Mouse (Mus musculus) CH12.LX (cell line): ENCODE data around the gene Mns1. TPM values are rescaled to one million over a fixed set of nuclear protein-coding genes. Genes with fewer than 3 reads are reported as not detected.

Source experiments
- DNase-seq: peaks from one replicate; pipeline ENCODE4 v3.0.0-alpha.2; 2013; ENCODE audit errors: extremely low read depth
- H3K27ac ChIP-seq: 2 replicates; pipeline ENCODE4 v1.5.1; 2012; ENCODE audit warnings: low read depth, mild to moderate bottlenecking, control low read depth, moderate library complexity; ENCODE audit not compliant: insufficient read depth
- H3K27me3 ChIP-seq: replicated peaks from 2 replicates; pipeline ENCODE3; 2012; ENCODE audit warnings: inconsistent platforms
- H3K36me3 ChIP-seq, 2 experiments: replicated peaks in 1 of 2; 2 replicates each; pipeline versions ENCODE3 to v1.6.1; 2012; ENCODE audit warnings: inconsistent platforms in 1 of 2, low read length in 1 of 2, mild to moderate bottlenecking in 1 of 2, mixed read lengths in 1 of 2, moderate library complexity in 1 of 2; ENCODE audit not compliant: control insufficient read depth in 1 of 2, insufficient read depth in 1 of 2
- H3K4me1 ChIP-seq, 2 experiments: 2 replicates each; pipeline ENCODE4 v1.6.1; 2012; ENCODE audit warnings: inconsistent platforms in 1 of 2, moderate library complexity in 1 of 2; ENCODE audit not compliant: insufficient read depth in 2 of 2, control insufficient read depth in 1 of 2
- H3K4me2 ChIP-seq: 2 replicates; pipeline ENCODE4 v1.6.1; 2012; ENCODE audit warnings: low read depth, mild to moderate bottlenecking, control low read depth; ENCODE audit not compliant: poor library complexity, insufficient read depth, severe bottlenecking
- H3K4me3 ChIP-seq, 3 experiments: fragments of 150-350 bp in 1 of 3; sonication (generic) in 1 of 3; replicated peaks in 1 of 3; 2 replicates each; pipeline versions ENCODE3 to v1.5.1; 2011 to 2012; ENCODE audit warnings: low read depth in 2 of 3, low read length in 2 of 3, mild to moderate bottlenecking in 2 of 3, moderate library complexity in 2 of 3, control low read depth in 1 of 3, improper control_type of control experiment in 1 of 3, inconsistent platforms in 1 of 3, mixed read lengths in 1 of 3; ENCODE audit not compliant: poor library complexity in 1 of 3
- H3K79me2 ChIP-seq: replicated peaks from 2 replicates; pipeline ENCODE4 v1.6.1; 2012; ENCODE audit warnings: mild to moderate bottlenecking, moderate library complexity; ENCODE audit not compliant: control insufficient read depth, poor library complexity, insufficient read depth, severe bottlenecking; ENCODE audit errors: extremely low read depth
- H3K9ac ChIP-seq: 2 replicates; pipeline ENCODE4 v1.6.1; 2012; ENCODE audit warnings: low read depth, mild to moderate bottlenecking, control low read depth, moderate library complexity; ENCODE audit not compliant: insufficient read depth
- H3K9me3 ChIP-seq: replicated peaks from 2 replicates; pipeline ENCODE3; 2012; ENCODE audit warnings: low read length, inconsistent platforms, mixed read lengths
- BHLHE40 ChIP-seq: IDR thresholded peaks from 2 replicates; pipeline ENCODE4 v1.6.1; 2011; ENCODE audit warnings: mild to moderate bottlenecking, low read depth, low read length, improper control_type of control experiment
- CHD1 ChIP-seq: IDR thresholded peaks from 2 replicates; pipeline ENCODE4 v1.6.1; 2012; ENCODE audit warnings: low read depth, low read length, improper control_type of control experiment, inconsistent platforms
- CHD2 ChIP-seq: IDR thresholded peaks from 2 replicates; pipeline ENCODE4 v1.6.1; 2011; ENCODE audit warnings: low read length, improper control_type of control experiment
- CTCF ChIP-seq, 2 experiments: IDR thresholded peaks in 1 of 2; conservative IDR thresholded peaks in 1 of 2; 2 replicates each; pipeline ENCODE4 v1.5.1; 2011 to 2012; ENCODE audit warnings: low read depth in 2 of 2, low read length in 2 of 2, improper control_type of control experiment in 1 of 2, inconsistent platforms in 1 of 2, mild to moderate bottlenecking in 1 of 2, moderate library complexity in 1 of 2
- E2F4 ChIP-seq: IDR thresholded peaks from 2 replicates; pipeline ENCODE4 v1.6.1; 2011; ENCODE audit warnings: low read depth, low read length, improper control_type of control experiment; ENCODE audit not compliant: insufficient replicate concordance
- ELF1 ChIP-seq: IDR thresholded peaks from 2 replicates; pipeline ENCODE4 v1.6.1; 2014; ENCODE audit warnings: low read depth, mild to moderate bottlenecking, inconsistent platforms, low read length, improper control_type of control experiment
- EP300 ChIP-seq: IDR thresholded peaks from 2 replicates; pipeline ENCODE4 v1.6.1; 2011; ENCODE audit warnings: low read length, improper control_type of control experiment
- ETS1 ChIP-seq: conservative IDR thresholded peaks from 2 replicates; pipeline ENCODE4 v1.6.1; 2012; ENCODE audit warnings: low read depth, mild to moderate bottlenecking, inconsistent platforms, low read length, improper control_type of control experiment, moderate library complexity
- HCFC1 ChIP-seq: IDR thresholded peaks from 2 replicates; pipeline ENCODE4 v1.6.1; 2012; ENCODE audit warnings: low read depth, mild to moderate bottlenecking, inconsistent platforms, low read length, improper control_type of control experiment
- IRF4 ChIP-seq: IDR thresholded peaks from 2 replicates; pipeline ENCODE4 v1.6.1; 2014; ENCODE audit warnings: low read depth, mild to moderate bottlenecking, inconsistent platforms, low read length, improper control_type of control experiment
- JUN ChIP-seq: IDR thresholded peaks from 2 replicates; pipeline ENCODE4 v1.6.1; 2011; ENCODE audit warnings: low read depth, mild to moderate bottlenecking, low read length, improper control_type of control experiment, moderate library complexity; ENCODE audit not compliant: insufficient read depth
- JUND ChIP-seq: conservative IDR thresholded peaks from 2 replicates; pipeline ENCODE4 v1.6.1; 2011; ENCODE audit warnings: low read depth, low read length, improper control_type of control experiment
- MAX ChIP-seq: IDR thresholded peaks from 2 replicates; pipeline ENCODE4 v1.6.1; 2011; ENCODE audit warnings: low read length, improper control_type of control experiment
- MAZ ChIP-seq: IDR thresholded peaks from 2 replicates; pipeline ENCODE4 v1.6.1; 2012; ENCODE audit warnings: low read depth, mild to moderate bottlenecking, inconsistent platforms, low read length, improper control_type of control experiment, moderate library complexity
- MEF2A ChIP-seq: IDR thresholded peaks from 2 replicates; pipeline ENCODE4 v1.6.1; 2014; ENCODE audit warnings: low read depth, mild to moderate bottlenecking, inconsistent platforms, low read length, improper control_type of control experiment, borderline replicate concordance
- MXI1 ChIP-seq: IDR thresholded peaks from 2 replicates; pipeline ENCODE4 v1.6.1; 2011; ENCODE audit warnings: mild to moderate bottlenecking, low read depth, low read length, improper control_type of control experiment
- MYC ChIP-seq: IDR thresholded peaks from 2 replicates; pipeline ENCODE4 v1.6.1; 2011; ENCODE audit warnings: low read depth, mild to moderate bottlenecking, improper control_type of control experiment, low read length
- NELFE ChIP-seq: IDR thresholded peaks from 2 replicates; pipeline ENCODE4 v1.6.1; 2011; ENCODE audit warnings: low read depth, low read length, improper control_type of control experiment
- NRF1 ChIP-seq: IDR thresholded peaks from 2 replicates; pipeline ENCODE4 v1.6.1; 2014; ENCODE audit warnings: low read depth, mild to moderate bottlenecking, inconsistent platforms, low read length, improper control_type of control experiment, moderate library complexity
- PAX5 ChIP-seq: IDR thresholded peaks from 2 replicates; pipeline ENCODE4 v1.6.1; 2012; ENCODE audit warnings: low read length, inconsistent platforms, mixed read lengths
- POLR2A ChIP-seq: IDR thresholded peaks from 2 replicates; pipeline ENCODE4 v1.6.1; 2011; ENCODE audit warnings: low read depth, mild to moderate bottlenecking, improper control_type of control experiment, low read length
- RAD21 ChIP-seq: IDR thresholded peaks from 2 replicates; pipeline ENCODE4 v1.6.1; 2011; ENCODE audit warnings: low read depth, mild to moderate bottlenecking, low read length, improper control_type of control experiment, moderate library complexity
- RCOR1 ChIP-seq: conservative IDR thresholded peaks from 2 replicates; pipeline ENCODE4 v1.6.1; 2012; ENCODE audit warnings: low read depth, mild to moderate bottlenecking, inconsistent platforms, low read length, improper control_type of control experiment
- SIN3A ChIP-seq: IDR thresholded peaks from 2 replicates; pipeline ENCODE4 v1.6.1; 2012; ENCODE audit warnings: low read length, improper control_type of control experiment, inconsistent platforms
- SMC3 ChIP-seq: IDR thresholded peaks from 2 replicates; pipeline ENCODE4 v1.6.1; 2011; ENCODE audit warnings: low read depth, low read length, improper control_type of control experiment
- TBP ChIP-seq: conservative IDR thresholded peaks from 2 replicates; pipeline ENCODE4 v1.6.1; 2011; ENCODE audit warnings: low read depth, low read length, improper control_type of control experiment
- TCF12 ChIP-seq: IDR thresholded peaks from 2 replicates; pipeline ENCODE4 v1.6.1; 2014; ENCODE audit warnings: low read depth, mild to moderate bottlenecking, inconsistent platforms, low read length, improper control_type of control experiment
- UBTF ChIP-seq: IDR thresholded peaks from 2 replicates; pipeline ENCODE4 v1.6.1; 2012; ENCODE audit warnings: low read depth, mild to moderate bottlenecking, inconsistent platforms, low read length, improper control_type of control experiment, moderate library complexity
- USF2 ChIP-seq: conservative IDR thresholded peaks from 2 replicates; pipeline ENCODE4 v1.6.1; 2011; ENCODE audit warnings: low read depth, low read length, improper control_type of control experiment
- ZC3H11A ChIP-seq: IDR thresholded peaks from 2 replicates; pipeline ENCODE4 v1.6.1; 2012; ENCODE audit warnings: low read depth, mild to moderate bottlenecking, inconsistent platforms, low read length, improper control_type of control experiment
- ZKSCAN1 ChIP-seq: IDR thresholded peaks from 2 replicates; pipeline ENCODE4 v1.6.1; 2012; ENCODE audit warnings: low read depth, inconsistent platforms, low read length, improper control_type of control experiment, borderline replicate concordance
- ZMIZ1 ChIP-seq: IDR thresholded peaks from 2 replicates; pipeline ENCODE4 v1.6.1; 2012; ENCODE audit warnings: low read depth, mild to moderate bottlenecking, inconsistent platforms, low read length, improper control_type of control experiment
- ZNF384 ChIP-seq: IDR thresholded peaks from 2 replicates; pipeline ENCODE4 v1.6.1; 2012; ENCODE audit warnings: low read depth, low read length, improper control_type of control experiment, inconsistent platforms
- dilution Hi-C: fragments of 300-500 bp; cut with MboI; formaldehyde crosslinking; loops from 2 replicates; pipeline ENCODE4 v1.14.3; 2020; ENCODE audit warnings: low sequenced_read_pairs; ENCODE audit not compliant: extremely low pct_unique_long_range_greater_than_20kb, extremely low pct_ligation_motif_present
- in situ Hi-C: fragments of 300-500 bp; cut with MboI; formaldehyde crosslinking; loops from 3 replicates; pipeline ENCODE4 v1.14.3; 2019; ENCODE audit warnings: low sequenced_read_pairs, low pct_ligation_motif_present, low pct_unique_long_range_greater_than_20kb, mixed read lengths
- polyA plus RNA-seq: library from polyadenylated mRNA; unstranded; fragments of >175 nt; gene quantifications from 2 replicates; pipeline ENCODE4 v1.2.1, GENCODE M21; 2012; ENCODE audit warnings: low read depth; ENCODE audit not compliant: insufficient read length
- total RNA-seq, 2 experiments: library from RNA; depleted of rRNA; stranded (reverse); fragments of 300-350 nt in 1 of 2; fragments of >200 nt in 1 of 2; gene quantifications; 2 replicates each; pipeline ENCODE4 v1.2.3; 2012 to 2014

Mns1 gene
- total and polyA plus RNA-seq, 3 experiments = 16.7 to 66.0 (median 19.4) TPM

GRCm38 (mm10) chr9:72449841-72450240 lies 12.0 kb downstream of the Mns1 start:
- H3K9ac ChIP-seq = peak overlapping the region; percentile 51

DNA sequence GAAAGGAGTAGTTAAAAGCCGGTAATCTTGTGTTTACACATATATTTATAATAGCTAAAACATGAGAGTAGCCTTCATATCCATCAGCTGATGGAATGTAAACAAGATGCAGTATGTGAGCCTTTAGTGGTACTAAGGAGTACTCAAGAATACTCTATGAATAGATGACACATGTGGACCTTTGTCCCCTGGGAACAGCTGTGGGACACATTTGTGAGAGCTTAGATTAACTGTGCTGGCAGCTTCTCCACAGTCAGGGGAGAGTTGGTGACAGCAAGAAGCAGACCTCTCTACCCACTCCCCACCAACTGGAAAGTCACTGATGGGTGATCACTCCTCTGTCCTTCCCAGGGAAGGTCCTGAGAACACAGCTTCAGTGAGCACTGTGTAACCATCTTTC lies 12.6 kb downstream of the Mns1 start:
- peak; percentile 70 for DNase-seq
- dilution Hi-C loops = no loop called here
- no peak for TF ChIP-seq ZKSCAN1
- TF ChIP-seq ELF1 = no peak
- TF ChIP-seq MYC = 0 out of 2 replicates have a peak, but pooled peaks have one; percentile 21
- TF ChIP-seq ZC3H11A = no peak
- TF ChIP-seq IRF4 = no peak
- peak; percentile 40; the same call in 1 of the 2 replicates for TF ChIP-seq ETS1
- no peak for TF ChIP-seq UBTF
- no peak for TF ChIP-seq MAX
- TF ChIP-seq NRF1 = no peak
- no peak for TF ChIP-seq E2F4
- TF ChIP-seq BHLHE40 = no peak
- no peak for TF ChIP-seq MAZ
- TF ChIP-seq SMC3 = no peak
- no peak for TF ChIP-seq TCF12
- TF ChIP-seq POLR2A = no peak
- no peak for TF ChIP-seq CTCF (conservative IDR thresholded peaks at IDR 0.05 in 1 of 2, IDR thresholded peaks at IDR 0.05 in 1 of 2; ENCODE audit: low read depth in 2 of 2, low read length in 2 of 2)
- TF ChIP-seq JUND = no peak
- no peak for TF ChIP-seq MXI1
- TF ChIP-seq ZNF384 = no peak
- no peak for TF ChIP-seq USF2
- TF ChIP-seq HCFC1 = no peak
- no peak for TF ChIP-seq RAD21
- no peak for TF ChIP-seq ZMIZ1
- TF ChIP-seq RCOR1 = no peak
- TF ChIP-seq SIN3A = peak; percentile 23; the same call in 1 of the 2 replicates
- no peak for TF ChIP-seq CHD1
- no peak for TF ChIP-seq MEF2A
- peak; percentile 51; the same call in 1 of the 2 replicates for TF ChIP-seq EP300
- no peak for TF ChIP-seq PAX5
- TF ChIP-seq TBP = no peak
- no peak for TF ChIP-seq CHD2
- TF ChIP-seq JUN = no peak
- TF ChIP-seq, all 38 proteins: peak for 4
- peak overlapping the region; percentile 46; the same call in 1 of the 2 replicates for H3K27ac ChIP-seq
- peak overlapping the region; percentile 72 for H3K4me2 ChIP-seq
- no peaks in the 10 kb centered on the region for H3K27me3 ChIP-seq
- no peaks in the 10 kb centered on the region for H3K9me3 ChIP-seq
- H3K9ac ChIP-seq = no peak overlapping the region
- in situ Hi-C loops = no loop called here
- no peak overlapping the region for H3K4me3 ChIP-seq
- H3K79me2 ChIP-seq = no peaks in the 10 kb centered on the region
- H3K36me3 ChIP-seq = peaks cover 38 to 73% of the 10 kb centered on the region in 2 experiments
- peaks cover 8 to 43% of the 10 kb centered on the region in 2 experiments for H3K4me1 ChIP-seq

More at GRCm38 (mm10) chr9:72449841-72450240, 12.0 kb downstream of the Mns1 start:
- Histone ChIP-seq H3K79me2 (no peaks in the 10 kb centered on the region), H3K36me3 (peaks cover 37 to 72% of the 10 kb centered on the region in 2 experiments)
- TF ChIP-seq NELFE (0 out of 2 replicates have a peak, but pooled peaks have one; percentile 1), USF2 (no peak)
- TF ChIP-seq, all 38 proteins: peak for 1
- in situ Hi-C loops (no loop called here), dilution Hi-C loops (no loop called here)
- Histone ChIP-seq H3K27me3 (no peaks in the 10 kb centered on the region), H3K4me1 (peaks cover 8 to 45% of the 10 kb centered on the region in 2 experiments), H3K4me2 (peak overlapping the region; percentile 64), H3K4me3 (peak overlapping the region; percentile 34 to 43 (median 36)), H3K27ac (peak overlapping the region; percentile 45), H3K9me3 (no peaks in the 10 kb centered on the region)
- DNase-seq = no peak
